Mouse (Mus musculus) heart, embryonic 11.5 days (tissue): ENCODE measurements around the gene Oxa1l. TPM values are rescaled to one million over a fixed set of nuclear protein-coding genes. Genes with fewer than 3 reads are reported as not detected.

Source experiments
- ATAC-seq: fragments of 200-750 bp; cut with Nextera tagmentation; replicated peaks from 2 replicates; pipeline ENCODE4 v1.8.0; 2017; ENCODE audit warnings: moderate library complexity; ENCODE audit not compliant: insufficient number of reproducible peaks, low FRiP score, low TSS enrichment
- H3K27ac ChIP-seq: fragments of 300-500 bp; sonication (generic); 2 replicates; pipeline ENCODE4 v1.5.1; 2014; ENCODE audit warnings: mild to moderate bottlenecking, low read depth, low read length
- H3K27me3 ChIP-seq: fragments of 300-500 bp; sonication (generic); 2 replicates; pipeline ENCODE4 v1.6.1; 2014; ENCODE audit warnings: mild to moderate bottlenecking, low read length, mixed read lengths; ENCODE audit not compliant: control insufficient read depth, insufficient read depth
- H3K36me3 ChIP-seq: fragments of 300-500 bp; sonication (generic); 2 replicates; pipeline ENCODE4 v1.6.1; 2014; ENCODE audit warnings: mild to moderate bottlenecking, low read length, moderate library complexity, mixed read lengths; ENCODE audit not compliant: control insufficient read depth, insufficient read depth
- H3K4me1 ChIP-seq: fragments of 300-500 bp; sonication (generic); 2 replicates; pipeline ENCODE4 v1.6.1; 2014; ENCODE audit warnings: low read length; ENCODE audit not compliant: control insufficient read depth, insufficient read depth
- H3K4me2 ChIP-seq: fragments of 300-500 bp; sonication (generic); 2 replicates; pipeline ENCODE4 v1.6.1; 2014; ENCODE audit warnings: mild to moderate bottlenecking, moderate library complexity
- H3K4me3 ChIP-seq: fragments of 300-500 bp; sonication (generic); 2 replicates; pipeline ENCODE4 v1.5.1; 2014; ENCODE audit warnings: low read depth, low read length
- H3K9ac ChIP-seq: fragments of 300-500 bp; sonication (generic); 2 replicates; pipeline ENCODE4 v1.6.1; 2014; ENCODE audit warnings: mild to moderate bottlenecking, low read depth, low read length, moderate library complexity
- H3K9me3 ChIP-seq: fragments of 300-500 bp; sonication (generic); replicated peaks from 2 replicates; pipeline ENCODE4 v1.6.1; 2016; ENCODE audit warnings: low read length; ENCODE audit not compliant: control insufficient read depth
- WGBS: fragments of 180-500 bp; shearing (Covaris S2); extraction: QIAGEN DNeasy Blood & Tissue Kit; methylation state at CpG from one replicate; pipeline ENCODE4 v1.1.7; 2014; ENCODE audit not compliant: insufficient replicate concordance; 5-methylcytosine and 5-hydroxymethylcytosine counted together
- polyA plus RNA-seq: library from polyadenylated mRNA; unstranded; fragments of >200 nt; fragmentation: Nextera tagmentation; extraction: Ambion mirVana; gene quantifications from 2 replicates; pipeline ENCODE4 v1.2.1, GENCODE M21; 2014

Oxa1l gene
- polyA plus RNA-seq, 1 experiment from 2014 or later, result 62.5 TPM

DNA sequence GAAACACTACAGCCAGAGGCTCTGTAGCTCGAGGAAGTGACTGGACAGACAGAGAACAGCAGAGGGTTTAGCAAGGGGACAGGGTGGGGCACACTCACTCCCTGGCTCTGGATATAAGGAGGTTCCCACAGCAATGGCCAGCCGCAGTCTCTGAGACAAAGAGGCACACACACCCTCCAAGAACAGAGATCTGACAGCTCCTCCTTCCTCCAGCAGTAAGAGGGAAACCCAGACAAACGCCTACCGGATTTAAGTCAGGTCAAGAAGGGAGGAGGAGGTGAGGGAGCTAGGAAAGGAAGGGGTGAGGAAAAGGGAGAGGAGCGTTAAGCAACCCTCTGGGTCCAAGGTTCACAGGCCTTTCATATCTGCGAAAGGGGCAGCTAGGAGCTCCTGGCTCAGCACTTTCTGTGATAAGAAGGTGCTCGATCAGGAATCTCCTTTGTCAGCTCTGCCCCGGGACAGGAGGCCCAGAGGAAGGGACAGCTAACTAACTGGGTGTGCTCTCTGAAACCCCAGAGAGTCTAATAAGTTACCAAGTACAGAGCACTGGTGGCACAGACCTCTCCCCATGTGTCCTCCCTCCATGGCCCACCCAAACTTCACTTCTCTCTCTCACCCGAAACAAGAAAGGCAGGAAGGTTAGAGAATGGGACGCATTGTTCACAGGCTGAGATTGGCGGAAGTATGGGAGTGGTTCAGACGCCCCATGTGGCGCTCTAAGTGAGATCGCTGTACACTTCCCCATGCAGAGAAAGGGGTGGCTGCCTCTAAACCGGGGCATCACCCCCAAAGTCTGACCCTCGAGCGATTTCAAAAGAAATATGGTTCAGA is 49.6 kb downstream of the Oxa1l start:
- WGBS, result 25% methylated on average over 17 of the region's 17 CpGs
- Histone ChIP-seq H3K27me3 (no peaks in the 10 kb centered on the region), H3K9me3 (no peaks in the 10 kb centered on the region), H3K9ac (peak overlapping the region; percentile 30), H3K4me1 (peaks cover 23% of the 10 kb centered on the region), H3K4me3 (no peak overlapping the region), H3K36me3 (no peaks in the 10 kb centered on the region), H3K4me2 (peak overlapping the region; percentile 28), H3K27ac (peak overlapping the region; percentile 66)
- no peak for ATAC-seq

DNA sequence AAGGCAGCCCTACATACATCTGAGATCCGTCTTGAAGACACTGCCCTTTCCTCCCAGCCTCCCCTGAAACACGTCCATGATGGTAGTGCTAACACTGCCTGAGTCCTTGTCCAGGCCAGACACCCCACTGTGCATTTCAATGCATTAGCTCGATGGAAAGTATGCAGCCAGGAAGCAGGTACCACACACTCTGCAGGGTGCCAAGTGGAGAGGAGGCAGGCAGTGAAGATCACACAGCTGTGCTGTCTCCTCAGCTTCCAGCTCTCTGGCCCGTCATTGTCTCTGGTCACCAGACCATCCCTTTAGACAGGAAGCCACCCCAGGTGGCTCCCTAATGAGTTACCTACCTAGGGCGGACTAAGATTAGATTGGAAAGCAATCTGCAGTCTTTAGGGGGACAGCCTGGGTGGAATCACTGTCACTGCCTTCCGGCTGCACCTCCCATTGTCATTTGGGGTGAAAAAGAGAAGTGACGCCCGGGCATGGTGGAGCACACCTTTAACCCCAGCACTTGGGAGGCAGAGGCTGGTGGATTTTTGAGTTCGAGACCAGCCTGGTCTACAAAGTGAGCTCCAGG is 51.5 kb downstream of the Oxa1l start:
- WGBS, result 50% methylated on average over 9 of the region's 9 CpGs
- Histone ChIP-seq H3K27me3 (no peaks in the 10 kb centered on the region), H3K9ac (no peak overlapping the region), H3K4me2 (no peak overlapping the region), H3K9me3 (no peaks in the 10 kb centered on the region), H3K27ac (no peak overlapping the region), H3K4me1 (peaks cover 28% of the 10 kb centered on the region), H3K4me3 (no peak overlapping the region), H3K36me3 (no peaks in the 10 kb centered on the region)
- ATAC-seq, result no peak

DNA sequence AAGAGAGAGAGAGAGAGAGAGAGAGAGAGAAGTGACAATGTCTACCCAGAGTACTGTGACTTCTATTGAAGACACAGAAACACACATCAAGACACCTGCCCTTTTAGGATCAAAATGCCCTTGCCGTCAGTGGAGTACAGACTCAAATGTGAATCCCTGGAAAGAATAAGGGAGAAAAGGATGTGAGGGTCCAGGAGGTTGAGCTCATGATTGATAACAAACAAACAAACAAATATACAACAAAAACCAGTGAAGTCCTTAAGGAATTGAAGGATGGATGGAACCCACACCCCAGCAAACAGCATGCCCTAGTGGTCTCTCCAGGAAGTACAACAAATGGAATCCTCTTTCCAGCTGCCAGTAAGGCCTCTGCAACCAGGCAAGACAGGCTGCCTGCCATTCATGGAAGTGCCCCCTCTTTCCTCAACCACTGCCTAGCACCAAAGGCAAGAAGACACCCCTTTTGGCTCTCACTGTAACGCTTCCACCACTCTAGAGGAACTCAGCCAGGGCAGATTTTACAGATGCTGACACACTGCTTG is 52.1 kb downstream of the Oxa1l start:
- no peaks in the 10 kb centered on the region for H3K9me3 ChIP-seq
- H3K36me3 ChIP-seq, result no peaks in the 10 kb centered on the region
- no peak overlapping the region for H3K4me2 ChIP-seq
- H3K27me3 ChIP-seq, result no peaks in the 10 kb centered on the region
- ATAC-seq, result no peak
- H3K27ac ChIP-seq, result no peak overlapping the region
- no peak overlapping the region for H3K9ac ChIP-seq
- H3K4me3 ChIP-seq, result no peak overlapping the region
- peaks cover 34% of the 10 kb centered on the region for H3K4me1 ChIP-seq
- WGBS, result 41% methylated on average over 2 of the region's 2 CpGs

DNA sequence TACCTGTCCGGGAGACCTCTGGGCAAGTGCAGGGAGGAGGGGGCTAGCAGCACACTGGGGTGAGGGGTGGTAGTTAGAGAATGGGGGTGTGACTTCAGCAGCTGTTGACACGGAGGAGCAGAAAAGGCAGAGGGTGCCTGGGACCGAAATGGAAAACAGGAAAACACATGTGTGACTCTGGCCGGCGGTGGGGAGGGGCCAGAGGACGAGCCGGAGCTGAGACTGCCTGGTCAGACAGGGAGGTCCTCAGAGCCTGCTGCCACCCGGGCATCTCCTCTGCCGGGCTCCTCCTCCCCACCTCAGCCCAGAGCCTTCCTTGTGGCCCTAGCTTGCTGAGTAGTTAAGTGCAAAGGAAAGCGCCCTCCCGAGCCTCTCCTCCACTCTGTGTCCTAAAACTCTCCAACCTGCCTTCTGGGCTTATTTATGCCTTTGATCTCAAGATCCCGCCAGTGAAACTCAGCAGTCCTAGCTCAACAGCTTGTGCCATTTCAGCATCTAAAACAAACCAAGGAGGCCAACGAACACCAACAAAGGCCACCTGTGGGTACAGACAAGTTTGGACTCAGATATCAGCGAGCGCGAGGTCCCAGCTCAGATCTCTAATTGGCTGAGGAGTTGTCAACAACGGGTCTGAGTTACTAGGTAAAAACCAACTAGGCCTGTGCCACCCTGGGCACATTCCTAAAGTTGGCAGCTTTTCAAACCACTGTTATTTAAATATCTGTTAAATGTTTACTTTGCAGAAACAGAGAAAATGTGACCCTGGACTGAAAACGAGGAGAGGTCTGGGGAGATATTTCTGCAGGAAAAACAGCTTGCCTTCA is 53.5 kb downstream of the Oxa1l start:
- H3K9ac ChIP-seq, result peak overlapping the region; percentile 56
- peak overlapping the region; percentile 58 for H3K4me2 ChIP-seq
- H3K4me3 ChIP-seq, result peak overlapping the region; percentile 15; the same call in 1 of the 2 replicates
- H3K27ac ChIP-seq, result no peak overlapping the region
- no peaks in the 10 kb centered on the region for H3K36me3 ChIP-seq
- H3K4me1 ChIP-seq, result peaks cover 34% of the 10 kb centered on the region
- WGBS, result 8% methylated on average over 18 of the region's 18 CpGs
- ATAC-seq, result no peak
- H3K27me3 ChIP-seq, result no peaks in the 10 kb centered on the region
- no peaks in the 10 kb centered on the region for H3K9me3 ChIP-seq

DNA sequence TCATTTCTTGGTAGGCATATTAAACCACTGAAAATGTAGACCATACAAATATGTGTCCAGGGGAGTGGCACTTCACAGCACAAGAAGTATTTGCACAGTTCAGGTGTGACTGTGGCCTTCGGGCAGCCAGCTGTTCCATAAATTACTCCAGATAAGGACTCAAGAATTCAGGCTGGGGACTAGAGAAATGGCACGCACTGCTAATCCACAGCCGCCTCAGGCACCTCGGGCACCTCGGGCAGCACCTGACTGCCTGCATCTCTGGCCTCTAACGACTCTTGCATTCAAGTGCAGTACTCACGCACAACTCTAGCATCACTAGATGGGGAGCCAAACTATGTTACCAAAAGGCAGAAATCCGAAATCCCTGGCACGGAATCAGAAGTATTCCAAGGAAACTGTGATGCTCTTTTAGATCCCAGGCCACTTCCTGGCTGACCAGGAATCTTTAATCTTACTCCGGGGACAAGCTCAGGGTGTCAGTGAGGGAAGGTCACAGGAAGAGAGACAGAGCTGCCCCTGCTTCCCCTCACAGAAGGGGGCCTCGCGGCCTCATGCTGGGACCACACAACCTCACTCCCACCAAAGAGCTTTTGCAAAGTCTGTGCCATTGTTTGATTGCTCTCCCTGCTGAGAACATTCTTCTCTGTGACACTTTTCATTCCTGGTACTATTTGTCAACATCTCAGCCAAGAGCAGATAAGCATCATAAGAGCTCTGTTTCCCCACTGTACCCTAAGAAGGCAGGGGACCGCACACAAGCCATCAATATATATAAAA is 54.8 kb downstream of the Oxa1l start:
- H3K9me3 ChIP-seq, result no peaks in the 10 kb centered on the region
- no peaks in the 10 kb centered on the region for H3K36me3 ChIP-seq
- H3K9ac ChIP-seq, result 0 out of 2 replicates have a peak overlapping the region, but pooled peaks have one; percentile 10
- no peak for ATAC-seq
- no peaks in the 10 kb centered on the region for H3K27me3 ChIP-seq
- WGBS, result 13% methylated on average over 13 of the region's 13 CpGs
- H3K4me3 ChIP-seq, result no peak overlapping the region
- H3K4me1 ChIP-seq, result peaks cover 24% of the 10 kb centered on the region
- H3K27ac ChIP-seq, result no peak overlapping the region
- H3K4me2 ChIP-seq, result peak overlapping the region; percentile 22; the same call in 1 of the 2 replicates

DNA sequence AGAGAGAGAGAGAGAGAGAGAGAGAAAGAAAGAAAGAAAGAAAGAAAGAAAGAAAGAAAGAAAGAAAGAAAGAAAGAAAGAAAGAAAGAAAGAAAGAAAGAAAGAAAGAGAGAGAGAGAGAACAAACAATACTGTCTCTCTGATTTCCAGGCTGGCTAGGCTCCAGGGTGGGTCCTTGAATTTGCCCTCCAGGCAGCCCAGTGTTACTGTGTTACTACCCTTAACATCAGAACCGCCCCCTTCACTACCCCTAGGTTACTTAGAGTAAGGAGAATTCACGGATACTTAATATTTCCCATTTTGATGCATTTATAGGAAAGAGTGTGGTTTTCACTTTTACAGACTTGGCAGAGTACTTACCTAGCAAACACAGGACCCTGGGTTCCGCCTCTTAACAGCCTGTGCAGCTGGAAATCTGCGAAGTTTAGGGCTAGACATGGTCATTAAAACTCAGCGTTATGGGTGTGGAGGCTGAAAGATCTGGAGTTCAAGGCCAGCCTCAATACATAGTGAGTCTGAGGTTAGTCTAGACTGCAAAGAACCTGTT is 55.7 kb downstream of the Oxa1l start:
- H3K4me3 ChIP-seq, result no peak overlapping the region
- WGBS, result 46% methylated on average over 5 of the region's 5 CpGs
- H3K9ac ChIP-seq, result no peak overlapping the region
- no peak overlapping the region for H3K4me2 ChIP-seq
- no peaks in the 10 kb centered on the region for H3K27me3 ChIP-seq
- H3K27ac ChIP-seq, result no peak overlapping the region
- H3K36me3 ChIP-seq, result no peaks in the 10 kb centered on the region
- ATAC-seq, result no peak
- peaks cover 23% of the 10 kb centered on the region for H3K4me1 ChIP-seq
- H3K9me3 ChIP-seq, result no peaks in the 10 kb centered on the region

DNA sequence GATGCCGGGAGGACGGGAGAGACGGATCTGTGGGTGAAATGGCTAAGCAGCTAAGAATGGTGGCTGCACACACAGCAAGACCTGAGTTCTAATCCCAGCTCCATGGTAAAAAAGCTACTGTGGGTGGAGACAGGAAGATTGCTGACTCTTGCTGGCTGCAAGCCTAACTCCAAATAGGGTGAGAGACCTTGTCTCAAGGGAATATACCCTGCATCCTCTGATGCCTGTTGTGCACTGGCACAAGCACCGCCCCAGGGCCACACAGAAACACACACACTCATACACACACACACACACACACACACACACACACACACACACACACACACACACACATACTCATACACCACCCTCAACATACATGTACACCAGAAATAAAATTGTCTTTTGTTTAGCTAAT is 56.2 kb downstream of the Oxa1l start:
- Histone ChIP-seq H3K4me1 (peaks cover 23% of the 10 kb centered on the region), H3K27ac (no peak overlapping the region), H3K4me3 (peak overlapping the region; percentile 13; the same call in 1 of the 2 replicates), H3K36me3 (no peaks in the 10 kb centered on the region), H3K4me2 (peak overlapping the region; percentile 62; the same call in 1 of the 2 replicates), H3K27me3 (no peaks in the 10 kb centered on the region), H3K9me3 (no peaks in the 10 kb centered on the region), H3K9ac (no peak overlapping the region; the same call in 1 of the 2 replicates)
- ATAC-seq, result no peak
- 65% methylated on average over 4 of the region's 4 CpGs for WGBS
